Mouse (Mus musculus): ENCODE data around the gene Grcc10. TPM values are rescaled to one million over a fixed set of nuclear protein-coding genes. Genes with fewer than 3 reads are reported as not detected.
A peak's percentile ranks its signal among the peaks of the same experiment; 100 is the strongest.

Gene Grcc10
- polyA plus RNA-seq, 1 experiment from 2014 or later: 43.6 TPM

- no peak overlapping the region for H3K4me3 ChIP-seq (ENCODE audit: inconsistent target)
- 87% methylated on average over 7 of the region's 7 CpGs for WGBS (ENCODE audit: missing documents)
Observed at GRCm38 (mm10) chr6:124746654-124747632, 5.8 kb upstream of the Grcc10 start.

GRCm38 (mm10) chr6:124746296-124746605 is 5.1 kb upstream of the Grcc10 start:
- H3K4me3 ChIP-seq (ENCODE audit: inconsistent target): peak overlapping the region; percentile 10; the same call in 1 of the 2 replicates
- no peak overlapping the region for H3K27ac ChIP-seq
- H3K36me3 ChIP-seq (ENCODE audit: inconsistent target): 0 out of 2 replicates have a peak, but pooled peaks cover 5% of the 10 kb centered on the region
- H3K79me2 ChIP-seq (ENCODE audit: inconsistent target): peaks cover 12% of the 10 kb centered on the region; the same call in 1 of the 2 replicates
- WGBS (ENCODE audit: missing documents): 31% methylated on average over 8 of the region's 8 CpGs

More at GRCm38 (mm10) chr6:124746654-124747632, 5.8 kb upstream of the Grcc10 start:
- H3K27ac ChIP-seq: no peak overlapping the region
- H3K79me2 ChIP-seq (ENCODE audit: inconsistent target): peaks cover 19% of the 10 kb centered on the region; the same call in 1 of the 2 replicates
- 0 out of 2 replicates have a peak, but pooled peaks cover 5% of the 10 kb centered on the region for H3K36me3 ChIP-seq (ENCODE audit: inconsistent target)

GRCm38 (mm10) chr6:124745490-124746295 is 4.5 kb upstream of the Grcc10 start:
- H3K79me2 ChIP-seq (ENCODE audit: inconsistent target): peaks cover 7% of the 10 kb centered on the region; the same call in 1 of the 2 replicates
- whole genome bisulfite sequencing (ENCODE audit: missing documents): under 1% methylated on average over 77 of the region's 85 CpGs
- H3K36me3 ChIP-seq (ENCODE audit: inconsistent target): 0 out of 2 replicates have a peak, but pooled peaks cover 5% of the 10 kb centered on the region
- peak overlapping the region; percentile 21; the same call in 1 of the 2 replicates for H3K4me3 ChIP-seq (ENCODE audit: inconsistent target)
- H3K27ac ChIP-seq: no peak overlapping the region

GRCm38 (mm10) chr6:124744755-124745321 is 3.7 kb upstream of the Grcc10 start:
- no peak overlapping the region for H3K27ac ChIP-seq
- H3K4me3 ChIP-seq (ENCODE audit: inconsistent target): peak overlapping the region; percentile 21; the same call in 1 of the 2 replicates
- 0 out of 2 replicates have a peak, but pooled peaks cover 5% of the 10 kb centered on the region for H3K36me3 ChIP-seq (ENCODE audit: inconsistent target)
- no peaks in the 10 kb centered on the region; the same call in 1 of the 2 replicates for H3K79me2 ChIP-seq (ENCODE audit: inconsistent target)
- WGBS (ENCODE audit: missing documents): 70% methylated on average over 19 of the region's 26 CpGs

- Histone ChIP-seq H3K79me2 (ENCODE audit: inconsistent target) (peaks cover 9% of the 10 kb centered on the region; the same call in 1 of the 2 replicates), H3K36me3 (ENCODE audit: inconsistent target) (no peaks in the 10 kb centered on the region), H3K27ac (no peak overlapping the region), H3K4me3 (ENCODE audit: inconsistent target) (no peak overlapping the region)
- 93% methylated on average over 8 of the region's 8 CpGs for WGBS (ENCODE audit: missing documents)
Observed at GRCm38 (mm10) chr6:124743647-124744046, 2.5 kb upstream of the Grcc10 start.

- H3K27ac ChIP-seq: no peak overlapping the region
- no peak overlapping the region for H3K4me3 ChIP-seq (ENCODE audit: inconsistent target)
- H3K79me2 ChIP-seq (ENCODE audit: inconsistent target): peaks cover 9% of the 10 kb centered on the region; the same call in 1 of the 2 replicates
- 94% methylated on average over 13 of the region's 15 CpGs for WGBS (ENCODE audit: missing documents)
- H3K36me3 ChIP-seq (ENCODE audit: inconsistent target): no peaks in the 10 kb centered on the region
Observed at GRCm38 (mm10) chr6:124742839-124743514, 1.8 kb upstream of the Grcc10 start.

- Histone ChIP-seq H3K36me3 (ENCODE audit: inconsistent target) (no peaks in the 10 kb centered on the region), H3K79me2 (ENCODE audit: inconsistent target) (peaks cover 9% of the 10 kb centered on the region; the same call in 1 of the 2 replicates), H3K4me3 (ENCODE audit: inconsistent target) (peak overlapping the region; percentile 62; the same call in 1 of the 2 replicates), H3K27ac (peak overlapping the region; percentile 94)
- 83% methylated on average over 3 of the region's 3 CpGs for WGBS (ENCODE audit: missing documents)
Observed at GRCm38 (mm10) chr6:124741842-124742241, 668 bp upstream of the Grcc10 start.

- peaks cover 9% of the 10 kb centered on the region; the same call in 1 of the 2 replicates for H3K79me2 ChIP-seq (ENCODE audit: inconsistent target)
- no peaks in the 10 kb centered on the region for H3K36me3 ChIP-seq (ENCODE audit: inconsistent target)
- H3K4me3 ChIP-seq (ENCODE audit: inconsistent target): peak overlapping the region; percentile 62
- H3K27ac ChIP-seq: peak overlapping the region; percentile 94
- WGBS (ENCODE audit: missing documents): under 1% methylated on average over 29 of the region's 29 CpGs
Observed at GRCm38 (mm10) chr6:124740211-124740887, 825 bp downstream of the Grcc10 start.

- H3K4me3 ChIP-seq (ENCODE audit: inconsistent target): no peak overlapping the region
- peaks cover 9% of the 10 kb centered on the region; the same call in 1 of the 2 replicates for H3K79me2 ChIP-seq (ENCODE audit: inconsistent target)
- WGBS (ENCODE audit: missing documents): 93% methylated on average over 10 of the region's 10 CpGs
Observed at GRCm38 (mm10) chr6:124739231-124739796, 1.9 kb downstream of the Grcc10 start.

GRCm38 (mm10) chr6:124738511-124739023 is 2.6 kb downstream of the Grcc10 start, which contains the start of gene Ptpn6:
Ptpn6 (minus strand) TSS chr6:124738714.
- Histone ChIP-seq H3K36me3 (ENCODE audit: inconsistent target) (no peaks in the 10 kb centered on the region), H3K27ac (peak within 1 kb of the TSS; percentile 94), H3K79me2 (ENCODE audit: inconsistent target) (peaks cover 11% of the 10 kb centered on the region; the same call in 1 of the 2 replicates), H3K4me3 (ENCODE audit: inconsistent target) (peak within 1 kb of the TSS; percentile 21)
- 26% methylated on average over 15 of the region's 15 CpGs for WGBS (ENCODE audit: missing documents)

More at GRCm38 (mm10) chr6:124739231-124739796, 1.9 kb downstream of the Grcc10 start:
- Histone ChIP-seq H3K36me3 (ENCODE audit: inconsistent target) (no peaks in the 10 kb centered on the region), H3K27ac (peak overlapping the region; percentile 94)

GRCm38 (mm10) chr6:124737040-124737439 is 4.1 kb downstream of the Grcc10 start:
- H3K4me3 ChIP-seq (ENCODE audit: inconsistent target): no peak overlapping the region
- H3K79me2 ChIP-seq (ENCODE audit: inconsistent target): peaks cover 26% of the 10 kb centered on the region
- 89% methylated on average over 11 of the region's 11 CpGs for WGBS (ENCODE audit: missing documents)
- H3K36me3 ChIP-seq (ENCODE audit: inconsistent target): no peaks in the 10 kb centered on the region
- H3K27ac ChIP-seq: no peak overlapping the region

GRCm38 (mm10) chr6:124734417-124734816 is 6.8 kb downstream of the Grcc10 start:
- Histone ChIP-seq H3K36me3 (ENCODE audit: inconsistent target) (peaks cover 7% of the 10 kb centered on the region; the same call in 1 of the 2 replicates), H3K4me3 (ENCODE audit: inconsistent target) (no peak overlapping the region), H3K27ac (no peak overlapping the region), H3K79me2 (ENCODE audit: inconsistent target) (peaks cover 43% of the 10 kb centered on the region)
- WGBS (ENCODE audit: missing documents): 80% methylated on average over 3 of the region's 3 CpGs
